Mouse (Mus musculus) left cerebral cortex, postnatal 25 days (tissue): Measurements from ENCODE around the gene Rerg. TPM values are rescaled to one million over a fixed set of nuclear protein-coding genes. Genes with fewer than 3 reads are reported as not detected.

Experiments
- DNase-seq, 2 experiments: peaks; one replicate each; pipeline ENCODE4 v3.0.0; 2022; ENCODE audit warnings: low spot score in 2 of 2, mixed read lengths in 1 of 2
- intact Hi-C: fragments of 180-260 bp; cut with DNase I; formaldehyde crosslinking; loops from one replicate; pipeline ENCODE4 v1.15.1; 2025
- total RNA-seq, 2 experiments: library from RNA; stranded (reverse); gene quantifications; 2 replicates each; pipeline ENCODE4 v1.2.3; 2021

The Rerg gene
- total RNA-seq, 2 experiments from 2014 or later: 7.9 to 12.2 TPM

DNA sequence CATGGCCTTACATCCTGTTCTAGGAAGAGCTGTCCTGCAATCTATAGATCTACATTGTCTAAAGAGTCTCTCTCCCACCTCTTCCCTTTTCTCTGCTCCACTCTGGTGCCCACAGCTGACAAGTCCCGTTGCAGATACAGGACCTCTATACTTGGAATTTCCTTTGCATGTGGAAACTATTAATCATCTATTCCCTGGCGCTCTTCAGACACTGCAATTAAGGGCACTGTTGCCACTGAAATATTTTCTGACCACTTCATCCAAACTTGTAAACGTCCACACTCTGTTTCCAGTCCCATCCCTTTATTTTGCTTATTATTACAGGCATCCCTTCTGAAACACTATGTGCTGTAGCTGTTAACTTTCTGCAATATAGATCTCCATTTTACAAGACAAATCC lies 31.9 kb downstream of the Rerg start:
- no peak for DNase-seq
- intact Hi-C loops: no loop called here

DNA sequence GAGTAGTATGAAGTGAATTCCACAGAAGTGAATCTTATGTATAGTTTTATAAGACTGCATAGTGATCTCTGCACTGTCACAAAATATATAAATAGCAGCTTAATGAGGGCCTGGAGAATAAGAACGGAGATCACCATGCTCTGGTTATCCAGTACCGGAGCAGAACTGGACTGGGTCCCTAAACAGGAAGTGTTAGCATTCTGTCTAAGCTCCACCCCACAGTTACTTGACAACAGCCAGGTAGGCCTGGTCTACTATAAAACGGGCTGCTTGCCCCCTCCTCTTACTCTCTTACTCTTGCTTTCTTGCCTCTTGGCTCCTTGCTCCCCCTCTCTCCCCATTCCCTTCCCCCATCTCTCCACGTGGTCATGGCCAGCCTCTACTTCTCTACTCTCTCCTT lies 33.9 kb downstream of the Rerg start:
- no peak for DNase-seq
- intact Hi-C loops: no loop called here

DNA sequence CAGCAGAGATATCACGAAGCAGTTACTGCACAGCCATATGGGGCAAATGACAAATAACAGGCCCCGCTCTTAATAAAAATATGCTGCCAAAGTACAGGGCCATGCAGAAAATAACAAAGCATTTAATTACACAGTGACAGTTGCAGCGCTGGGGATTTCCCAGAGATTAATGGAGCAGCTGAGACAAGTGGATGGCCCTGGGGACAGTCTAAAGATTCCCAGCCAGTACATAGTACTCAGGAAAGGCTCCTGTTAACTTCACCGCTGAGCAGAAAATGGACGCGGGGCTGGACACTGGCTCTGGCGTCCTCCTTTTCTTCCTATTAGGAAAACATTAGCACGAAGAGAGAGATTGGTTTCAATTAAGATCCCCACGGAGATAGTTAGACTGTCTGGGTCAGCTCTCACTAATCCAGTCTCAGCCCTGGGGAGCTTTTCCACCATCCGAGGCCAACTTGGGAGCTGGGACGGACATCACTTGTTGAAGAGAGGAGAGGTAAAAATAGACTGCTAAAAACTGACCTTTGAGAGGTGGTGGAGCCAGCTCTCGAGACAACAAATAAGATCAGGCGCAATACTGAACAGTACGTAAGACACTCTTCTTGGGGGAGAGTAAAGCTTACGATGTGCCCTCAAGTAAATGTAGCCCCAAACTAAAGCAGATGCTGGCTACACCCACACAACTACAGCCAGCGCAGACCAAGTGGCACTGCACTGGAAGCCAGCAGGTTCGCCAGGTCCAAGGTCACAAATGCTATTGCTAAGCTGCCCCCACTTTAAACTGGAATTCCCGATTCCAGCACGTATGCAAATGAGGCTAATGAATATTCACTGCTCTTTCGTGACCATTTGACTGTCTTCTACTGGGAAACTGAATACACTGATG lies 34.5 kb downstream of the Rerg start:
- no peak for DNase-seq
- intact Hi-C loops: no loop called here

DNA sequence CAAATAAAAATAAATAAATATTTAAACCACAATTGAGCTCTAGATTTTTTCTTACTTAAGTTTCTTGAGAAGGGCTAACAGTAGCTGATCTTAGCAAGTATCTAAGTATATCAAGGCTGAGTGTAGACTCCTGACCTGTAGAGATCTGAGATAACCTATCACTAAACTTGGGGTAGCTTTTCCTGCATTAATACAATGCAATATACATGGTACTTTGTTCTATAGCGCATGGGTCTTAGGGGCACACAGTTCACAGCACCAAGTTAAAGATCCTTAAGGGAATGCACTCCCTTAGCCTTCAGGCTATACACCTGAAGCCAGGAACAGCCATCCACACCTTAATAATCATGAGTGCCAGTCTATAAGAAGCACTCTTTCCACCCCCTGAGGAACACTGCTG lies 38.5 kb downstream of the Rerg start:
- DNase-seq: no peak
- intact Hi-C loops: no loop called here

DNA sequence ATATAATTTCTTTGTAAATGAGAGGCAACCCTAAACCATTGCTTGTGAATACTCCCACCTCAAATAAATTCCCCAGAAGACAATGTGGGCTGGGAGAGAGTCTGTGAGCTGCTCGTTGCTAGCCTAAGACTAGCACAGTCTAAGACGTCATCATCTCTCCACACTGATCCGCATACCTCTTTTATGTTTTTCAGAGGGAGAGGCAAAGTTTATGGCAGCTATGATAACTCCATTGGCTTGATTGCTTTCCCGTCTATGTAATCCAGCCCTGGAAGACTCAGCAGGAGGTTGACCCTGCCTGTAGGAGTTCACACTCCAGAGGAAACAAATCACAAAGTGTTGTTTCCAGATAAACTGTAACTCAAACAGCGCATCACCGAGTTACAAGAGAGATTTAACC lies 38.9 kb downstream of the Rerg start:
- no peak for DNase-seq
- intact Hi-C loops: no loop called here

DNA sequence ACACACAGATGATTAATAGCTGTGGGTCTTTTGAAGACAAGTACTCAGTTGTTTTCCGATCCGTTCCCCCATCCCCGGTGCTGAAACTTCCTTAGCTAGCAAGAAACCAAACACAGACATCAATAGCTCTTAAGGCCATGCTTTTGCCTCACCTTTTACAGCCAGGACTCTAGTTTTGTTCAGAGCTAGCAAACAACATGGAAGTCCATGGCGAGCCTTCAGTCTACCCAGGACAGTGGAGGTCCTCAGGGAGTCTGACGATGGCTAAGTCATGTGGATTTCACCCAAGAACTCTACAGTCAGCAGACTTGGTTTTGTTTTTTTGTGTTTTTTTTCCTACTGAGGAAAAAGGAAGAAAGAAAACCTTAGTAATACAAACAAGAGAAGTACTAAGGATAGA lies 43.4 kb downstream of the Rerg start:
- no peak for DNase-seq
- intact Hi-C loops: no loop called here

DNA sequence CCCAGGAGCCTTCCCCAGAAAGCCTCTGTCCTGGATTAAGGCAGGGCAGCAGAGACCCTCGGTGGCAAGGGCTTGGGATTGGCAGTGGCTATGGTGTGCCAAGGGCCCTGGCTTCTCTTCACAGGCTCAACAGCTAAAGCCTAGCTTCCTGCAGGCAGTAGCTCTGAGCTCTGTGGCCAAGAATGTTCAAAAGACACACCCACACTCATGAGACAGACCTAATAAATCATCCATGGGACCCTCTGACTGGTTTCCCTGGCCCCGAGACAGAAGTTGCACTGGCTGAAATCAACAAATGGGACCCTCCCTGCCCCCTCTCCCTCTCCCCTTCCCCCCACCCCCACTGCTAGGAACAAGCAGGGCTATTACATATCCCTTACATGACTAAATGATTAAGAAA lies 44.1 kb downstream of the Rerg start:
- DNase-seq: no peak
- intact Hi-C loops: no loop called here

DNA sequence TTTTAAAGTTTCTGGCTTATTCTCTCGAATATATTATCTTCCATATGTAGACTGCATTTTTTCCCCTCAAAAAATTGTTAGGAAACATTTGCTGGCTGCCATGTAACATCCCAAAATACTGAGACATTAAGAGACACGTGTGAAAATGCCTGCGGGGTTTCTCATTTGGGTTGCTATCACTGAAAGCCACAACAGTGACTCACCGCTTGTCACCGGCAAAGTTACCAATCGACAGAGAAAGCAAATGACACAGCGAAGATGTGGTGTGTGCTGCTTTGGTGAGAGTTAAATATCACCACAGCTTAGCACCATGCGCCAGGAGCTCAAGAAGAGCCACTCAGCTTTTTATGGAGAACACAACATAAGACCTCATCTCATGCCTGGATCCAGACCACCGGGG lies 44.9 kb downstream of the Rerg start:
- intact Hi-C loops: no loop called here
- peak; percentile 28 to 76 for DNase-seq

DNA sequence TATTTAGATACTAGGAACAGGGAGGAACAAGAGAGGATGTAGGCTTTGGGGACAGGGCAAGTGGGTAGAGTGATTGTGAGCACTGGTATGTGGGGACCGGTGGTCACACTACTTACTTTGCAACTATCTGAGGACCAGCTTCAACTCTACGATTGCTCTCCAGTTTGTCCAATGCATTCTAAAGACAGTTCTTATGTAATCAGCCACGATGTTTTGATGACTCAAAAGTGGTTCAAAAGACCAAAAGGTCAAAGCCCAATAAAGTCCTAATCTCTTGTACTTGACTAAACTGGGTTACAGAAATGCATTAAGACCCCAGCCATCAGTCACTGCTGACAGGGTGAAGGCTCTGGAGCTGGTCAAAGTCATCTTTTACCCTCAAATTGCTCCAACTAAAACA lies 45.3 kb downstream of the Rerg start:
- no peak for DNase-seq

DNA sequence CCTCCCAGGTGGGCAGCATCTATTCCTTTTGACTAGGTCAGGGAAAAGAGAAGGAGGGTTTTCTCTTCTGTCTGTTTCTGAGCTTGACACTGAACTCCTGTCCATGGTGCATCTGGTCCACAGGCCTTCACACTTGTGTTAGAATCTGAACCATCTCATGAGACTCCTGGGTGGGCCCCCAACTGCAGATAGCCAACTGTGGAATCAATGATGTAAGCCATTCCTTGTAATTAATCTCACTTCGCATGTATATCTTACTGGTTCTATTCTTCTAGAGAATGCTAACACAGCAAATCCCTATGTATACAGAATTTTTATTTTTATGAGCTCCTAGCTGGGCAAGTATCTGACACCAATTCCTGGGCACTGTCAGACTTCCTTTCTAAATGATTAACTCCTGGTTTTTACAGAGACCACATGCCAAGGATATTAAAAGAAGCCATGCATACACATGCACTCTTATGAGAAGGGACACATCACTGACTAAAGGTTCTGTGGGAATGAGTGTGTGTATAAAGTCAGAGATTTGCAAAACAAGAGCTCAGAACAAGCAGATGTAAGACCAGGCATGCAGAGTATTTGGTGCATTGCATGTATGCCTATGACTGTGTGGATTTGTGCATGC lies 53.3 kb downstream of the Rerg start:
- DNase-seq: no peak
- intact Hi-C loops: no loop called here

More for the DNA sequence above, 45.3 kb downstream of the Rerg start:
- intact Hi-C loops: no loop called here

DNA sequence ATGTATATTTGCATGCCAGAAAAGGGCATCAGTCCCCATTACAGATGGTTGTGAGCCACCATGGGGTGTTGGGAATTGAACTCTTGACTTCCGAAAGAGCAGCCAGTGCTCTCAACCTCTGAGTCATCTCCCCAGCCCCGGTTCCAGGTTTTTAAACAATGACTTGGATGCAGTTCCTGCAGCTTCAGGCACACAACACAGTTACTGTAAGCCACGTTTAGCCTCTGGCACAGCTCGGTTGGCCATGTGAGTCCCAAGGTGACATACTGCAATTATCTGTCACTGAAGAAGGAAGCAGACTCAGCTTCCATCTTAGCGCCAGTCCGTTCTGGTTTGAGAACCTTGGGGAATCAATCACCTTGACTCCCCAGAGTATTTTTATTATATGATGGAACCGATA lies 55.4 kb downstream of the Rerg start:
- intact Hi-C loops: no loop called here
- DNase-seq: no peak

DNA sequence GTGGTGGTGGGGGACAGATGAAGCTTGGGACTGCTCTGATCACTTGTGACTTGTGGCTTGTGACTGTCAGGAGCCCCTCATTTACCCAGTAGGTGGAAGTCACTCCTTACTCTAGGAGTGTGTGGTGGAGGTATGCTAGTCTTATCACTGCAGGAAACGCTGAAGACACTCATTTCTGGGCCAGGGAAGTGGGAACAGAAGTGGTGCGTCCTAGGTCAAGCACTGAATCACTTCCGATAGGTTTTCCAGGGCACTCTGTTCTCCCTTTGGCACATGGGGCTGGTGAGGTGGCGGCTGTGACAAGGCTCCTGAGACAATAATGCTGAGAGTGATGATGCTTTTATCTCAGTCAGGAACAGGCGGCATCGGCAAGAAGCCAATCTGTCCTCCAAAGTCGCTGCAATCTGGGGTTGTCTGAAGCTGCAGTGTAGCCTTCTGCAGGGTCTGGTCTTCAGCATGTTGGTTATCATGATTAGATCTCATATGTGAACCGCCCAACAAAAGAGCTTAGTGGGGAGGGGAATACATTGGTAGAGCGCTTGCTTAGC lies 59.0 kb downstream of the Rerg start:
- intact Hi-C loops: no loop called here
- no peak for DNase-seq

DNA sequence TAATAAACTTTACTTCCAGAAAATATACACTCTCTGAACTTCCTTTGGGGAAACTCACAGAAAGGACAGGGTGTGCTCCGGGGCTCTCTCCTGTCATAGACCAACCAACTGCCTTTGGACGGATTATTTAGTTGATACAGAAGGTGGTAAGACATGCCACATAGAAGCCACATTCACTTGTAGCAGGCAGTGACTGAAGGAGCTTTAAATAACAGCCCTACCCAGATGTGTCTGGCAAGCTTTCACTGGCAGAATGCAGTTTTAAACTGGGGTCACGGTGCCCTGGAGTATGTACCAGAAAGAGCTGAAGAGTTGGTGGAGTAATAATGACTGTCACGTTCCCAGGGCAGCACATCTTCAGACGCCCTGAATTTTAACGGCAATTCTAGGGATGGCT lies 59.5 kb downstream of the Rerg start:
- no peak for DNase-seq
- intact Hi-C loops: no loop called here

DNA sequence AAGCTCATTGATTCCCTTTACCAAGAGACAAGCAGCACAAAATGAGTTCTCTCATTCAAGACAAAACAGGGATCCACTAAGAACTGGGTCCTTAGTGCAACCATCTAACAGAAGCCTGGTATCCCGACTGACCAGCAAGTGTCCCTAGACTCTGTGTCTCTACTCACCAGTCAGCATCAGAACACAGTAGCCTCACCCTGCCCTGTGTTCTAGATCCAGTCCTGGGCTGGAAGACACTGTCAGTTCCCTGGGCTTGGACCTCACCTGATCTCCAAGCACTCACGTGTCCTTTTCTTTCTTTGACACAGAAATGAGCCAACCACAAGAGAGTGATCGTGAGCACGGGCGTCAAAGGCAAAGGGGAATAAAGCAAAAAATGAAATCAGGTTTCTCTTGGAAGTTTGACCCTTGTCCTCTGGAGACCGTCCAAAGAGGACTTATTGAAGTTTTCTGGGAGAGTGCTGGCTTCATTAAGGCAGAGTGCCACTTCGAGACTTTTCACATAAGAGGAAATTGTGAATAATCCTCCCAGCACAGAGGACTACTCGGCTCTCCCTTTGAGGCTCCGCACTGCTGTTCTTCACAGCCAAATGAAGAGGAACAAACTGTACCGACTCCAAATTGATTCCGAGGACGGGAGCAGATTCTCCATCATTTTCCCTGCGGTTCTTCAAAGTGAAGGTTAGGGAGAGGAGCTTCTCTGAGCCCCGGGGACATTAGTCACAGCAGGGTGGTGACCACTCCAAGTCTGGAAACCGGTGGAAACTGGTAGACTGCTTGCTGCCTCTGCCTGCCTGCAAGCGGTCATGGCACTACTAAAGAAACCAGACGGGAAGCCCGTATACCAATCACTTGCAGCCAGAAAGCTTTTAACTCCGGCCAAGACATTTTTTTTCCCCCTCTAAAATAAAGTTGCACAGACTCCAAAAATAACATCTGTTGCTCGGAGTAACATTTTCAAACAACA lies 60.2 kb downstream of the Rerg start:
- DNase-seq: no peak
- intact Hi-C loops: no loop called here

DNA sequence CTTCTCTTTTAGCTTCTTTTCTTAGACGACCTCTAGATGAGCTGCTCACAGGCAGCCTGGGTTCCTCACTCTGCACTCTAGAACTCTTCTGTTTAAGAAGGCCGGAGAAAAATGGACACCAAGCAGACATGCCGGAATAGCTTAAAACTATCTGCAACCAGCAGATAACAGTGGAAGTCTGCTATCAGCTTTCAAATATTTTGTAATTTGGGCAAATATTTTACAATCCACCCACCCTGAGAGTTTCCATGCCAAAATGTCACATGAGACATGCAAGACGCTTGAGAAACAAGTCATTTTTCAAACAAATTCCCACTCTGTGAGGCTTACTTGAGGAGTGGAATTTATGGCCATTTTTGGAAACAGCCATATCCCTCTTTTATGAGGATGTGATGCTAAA lies 65.0 kb downstream of the Rerg start:
- intact Hi-C loops: no loop called here
- DNase-seq: no peak

DNA sequence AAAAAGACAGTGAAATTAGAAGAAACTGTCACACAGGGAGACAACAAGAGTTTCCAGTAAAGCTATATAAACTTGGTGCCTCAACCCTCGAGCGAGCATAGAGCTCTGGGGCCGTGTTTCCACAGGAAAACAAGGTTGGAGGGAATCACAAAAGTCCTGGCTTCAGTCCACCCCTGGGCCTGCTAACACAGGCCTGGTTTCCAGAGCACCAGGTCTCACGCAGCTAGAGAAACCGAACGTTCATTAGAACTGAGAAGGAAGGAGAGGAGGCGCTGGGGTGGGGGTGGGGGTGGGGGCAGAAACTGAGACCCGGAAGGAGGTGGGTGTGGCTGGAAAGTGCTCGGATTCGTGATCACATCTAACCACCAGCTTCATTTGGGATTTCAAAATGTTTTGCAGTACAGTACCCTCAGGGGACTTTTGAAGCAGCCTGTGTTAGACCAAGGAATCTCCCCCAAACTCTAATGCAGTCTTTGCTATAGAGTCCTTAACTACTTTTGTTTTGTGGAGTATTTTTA lies 67.6 kb downstream of the Rerg start:
- intact Hi-C loops: no loop called here
- no peak for DNase-seq

DNA sequence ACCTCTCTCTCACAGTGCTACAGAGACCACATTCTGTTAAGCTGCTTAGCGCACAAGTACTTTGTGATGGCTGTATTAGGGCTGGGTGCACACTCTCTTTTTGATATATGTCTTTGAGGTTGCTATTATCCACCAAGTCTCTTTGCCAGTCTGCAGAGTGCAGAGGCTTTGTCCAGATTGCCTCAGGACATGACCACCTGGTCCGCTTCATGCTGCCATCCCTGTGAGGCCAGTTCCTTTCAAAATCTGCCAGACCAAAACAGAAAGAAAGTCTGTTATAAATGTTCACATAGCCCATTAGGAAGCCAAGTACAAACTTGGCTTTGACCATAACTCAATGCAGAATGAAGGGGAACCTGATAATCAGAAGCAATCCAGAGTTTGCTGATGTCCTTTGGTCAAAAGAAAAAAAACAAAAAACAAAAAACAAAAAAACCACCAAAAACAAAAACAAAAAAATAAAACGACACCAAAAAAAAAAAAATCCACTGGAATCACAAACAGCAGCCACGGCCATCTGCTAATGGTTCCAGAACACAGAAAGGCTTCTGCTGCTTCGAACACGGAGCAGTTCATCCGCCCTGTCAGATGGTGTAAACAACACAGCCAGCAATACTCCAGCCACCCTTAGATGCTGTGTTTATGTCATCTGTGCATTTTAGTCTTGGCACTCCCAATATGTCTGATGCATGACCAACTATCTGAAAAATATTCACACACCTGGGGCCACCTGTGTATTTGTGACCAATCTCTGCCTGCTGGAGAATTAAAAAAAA lies 68.2 kb downstream of the Rerg start:
- no peak for DNase-seq
- intact Hi-C loops: no loop called here

DNA sequence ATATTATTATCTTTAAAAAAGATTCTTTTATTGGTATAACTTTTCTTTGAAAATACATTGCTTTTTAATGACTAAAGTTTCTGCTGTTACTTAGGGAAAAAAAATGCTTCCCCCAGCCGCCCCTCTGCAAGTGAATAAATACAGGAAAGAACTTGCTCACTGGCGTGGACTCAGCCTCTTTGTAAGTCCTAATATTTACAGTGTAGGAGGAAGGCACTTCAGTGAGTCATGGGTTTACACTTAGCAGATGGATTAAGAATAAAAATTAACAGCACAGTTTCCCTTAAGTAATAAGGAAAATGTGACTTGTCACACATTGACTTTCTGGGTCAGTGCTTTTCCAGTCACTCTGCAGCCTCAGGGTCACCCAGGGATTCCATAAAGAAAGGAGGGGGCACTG lies 70.0 kb downstream of the Rerg start:
- intact Hi-C loops: no loop called here
- no peak for DNase-seq
